Mouse (Mus musculus): Measurements from ENCODE around the gene Pxn.
"Not testable (repeated sequence)": the region's sequence is repeated elsewhere in the genome, so short reads cannot be mapped to it uniquely, and the experiment has no call there.

Gene Pxn

DNA sequence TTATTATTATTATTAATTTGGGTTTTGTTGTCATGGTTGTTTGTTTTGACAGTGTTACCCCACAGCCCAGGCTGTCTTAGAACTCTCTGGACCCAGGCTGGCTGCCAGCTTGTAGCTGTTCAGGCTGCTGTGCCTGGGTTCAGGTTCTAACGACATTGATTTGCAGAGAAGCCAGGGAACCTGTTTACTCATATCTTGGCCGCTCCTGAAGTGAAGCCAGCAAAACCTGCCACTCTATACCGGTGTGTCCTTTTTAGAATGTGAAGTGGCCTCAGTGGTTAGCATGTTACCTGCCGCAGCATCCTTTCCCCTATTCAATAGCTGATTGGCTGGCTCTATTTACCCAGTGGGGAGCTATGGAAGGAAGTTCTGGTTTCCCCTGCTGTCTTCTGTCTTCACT is 19.8 kb upstream of the Pxn start:
- no peak for DNase-seq (ENCODE audit: low spot score)

DNA sequence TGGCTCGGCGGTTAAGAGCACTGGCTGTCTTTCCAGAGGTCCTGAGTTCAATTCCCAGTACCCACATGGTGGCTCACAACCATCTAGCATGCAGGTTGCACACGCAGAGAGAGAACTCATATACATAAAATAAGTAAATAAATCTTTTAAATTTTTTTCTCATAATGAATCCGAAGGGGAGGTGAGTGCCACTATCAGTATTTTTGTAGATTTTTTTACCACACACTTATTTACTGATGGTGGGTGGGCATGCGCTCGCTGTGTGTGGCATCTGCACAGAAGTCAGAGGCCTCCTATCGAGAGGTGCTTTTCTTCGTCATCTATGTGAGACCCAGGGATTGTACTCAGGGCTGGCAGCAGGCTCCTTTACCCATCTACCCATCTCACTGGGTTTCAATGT is 19.1 kb upstream of the Pxn start:
- no peak for DNase-seq (ENCODE audit: low spot score)

DNA sequence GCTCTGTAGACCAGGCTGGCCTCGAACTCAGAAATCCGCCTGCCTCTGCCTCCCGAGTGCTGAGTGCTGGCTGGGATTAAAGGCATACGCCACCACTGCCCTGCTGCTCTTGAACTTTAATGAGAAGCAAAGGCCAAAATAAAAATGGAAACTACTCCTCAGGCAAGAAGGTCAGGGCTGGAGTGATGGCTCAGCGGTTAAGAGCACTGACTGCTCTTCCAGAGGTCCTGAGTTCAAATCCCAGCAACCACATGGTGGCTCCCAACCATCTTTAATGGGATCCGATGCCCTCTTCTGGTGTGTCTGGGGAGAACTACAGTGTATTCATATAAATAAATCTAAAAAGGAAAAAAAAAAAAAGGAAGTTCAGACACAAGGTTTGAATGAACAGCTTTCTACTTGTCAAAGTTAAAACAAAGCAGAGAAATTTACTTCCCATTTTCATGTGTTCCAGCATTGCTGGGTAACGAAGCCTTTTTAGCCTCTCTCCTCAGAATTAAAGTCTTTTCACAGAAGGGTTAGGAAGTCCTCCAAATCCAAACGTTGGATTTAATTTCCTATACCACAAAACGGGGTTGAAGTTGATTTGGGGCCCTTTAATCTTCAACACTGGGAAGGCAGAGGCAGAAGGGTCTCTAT is 18.4 kb upstream of the Pxn start:
- no peak for DNase-seq (ENCODE audit: low spot score)

DNA sequence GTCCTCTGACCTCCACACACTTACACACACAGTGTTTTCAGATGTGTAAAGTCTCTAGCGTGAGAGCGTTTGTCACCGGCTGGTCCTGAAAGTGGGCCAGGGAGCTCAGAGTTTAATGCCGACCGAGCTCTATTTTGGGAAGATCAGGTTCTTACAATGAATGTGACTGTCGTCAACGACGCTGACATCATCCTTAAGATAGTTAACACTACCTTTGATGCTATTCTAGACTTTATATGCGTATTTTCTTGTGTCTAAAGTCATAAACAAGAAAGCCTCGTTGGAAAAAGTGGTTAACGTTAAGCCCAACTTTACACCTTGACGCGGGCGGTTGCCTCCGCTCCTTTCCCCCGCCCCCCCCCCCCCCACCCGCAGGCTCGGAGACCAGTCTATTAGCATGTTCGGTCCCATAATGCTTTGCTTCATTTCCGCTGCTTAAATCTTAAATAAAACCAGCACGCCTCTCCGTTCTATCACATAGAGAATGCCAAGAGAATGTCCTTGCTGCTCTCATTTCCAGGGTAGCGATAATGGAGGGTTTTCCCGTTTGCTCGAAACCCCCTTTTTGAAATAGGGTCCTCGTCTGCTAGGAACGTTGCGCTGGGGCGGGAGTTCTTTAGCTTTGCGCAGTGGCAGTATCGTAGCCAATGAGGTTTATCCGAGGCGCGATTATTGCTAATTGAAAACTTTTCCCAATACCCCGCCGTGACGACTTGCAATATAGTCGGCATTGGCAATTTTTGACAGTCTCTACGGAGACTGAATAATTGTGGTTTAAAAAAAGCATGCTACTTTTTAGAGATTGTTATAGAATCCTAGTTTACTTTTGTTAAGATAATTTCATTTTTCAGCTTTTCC is 17.4 kb upstream of the Pxn start:
- DNase-seq (ENCODE audit: low spot score) = peak; percentile 55

DNA sequence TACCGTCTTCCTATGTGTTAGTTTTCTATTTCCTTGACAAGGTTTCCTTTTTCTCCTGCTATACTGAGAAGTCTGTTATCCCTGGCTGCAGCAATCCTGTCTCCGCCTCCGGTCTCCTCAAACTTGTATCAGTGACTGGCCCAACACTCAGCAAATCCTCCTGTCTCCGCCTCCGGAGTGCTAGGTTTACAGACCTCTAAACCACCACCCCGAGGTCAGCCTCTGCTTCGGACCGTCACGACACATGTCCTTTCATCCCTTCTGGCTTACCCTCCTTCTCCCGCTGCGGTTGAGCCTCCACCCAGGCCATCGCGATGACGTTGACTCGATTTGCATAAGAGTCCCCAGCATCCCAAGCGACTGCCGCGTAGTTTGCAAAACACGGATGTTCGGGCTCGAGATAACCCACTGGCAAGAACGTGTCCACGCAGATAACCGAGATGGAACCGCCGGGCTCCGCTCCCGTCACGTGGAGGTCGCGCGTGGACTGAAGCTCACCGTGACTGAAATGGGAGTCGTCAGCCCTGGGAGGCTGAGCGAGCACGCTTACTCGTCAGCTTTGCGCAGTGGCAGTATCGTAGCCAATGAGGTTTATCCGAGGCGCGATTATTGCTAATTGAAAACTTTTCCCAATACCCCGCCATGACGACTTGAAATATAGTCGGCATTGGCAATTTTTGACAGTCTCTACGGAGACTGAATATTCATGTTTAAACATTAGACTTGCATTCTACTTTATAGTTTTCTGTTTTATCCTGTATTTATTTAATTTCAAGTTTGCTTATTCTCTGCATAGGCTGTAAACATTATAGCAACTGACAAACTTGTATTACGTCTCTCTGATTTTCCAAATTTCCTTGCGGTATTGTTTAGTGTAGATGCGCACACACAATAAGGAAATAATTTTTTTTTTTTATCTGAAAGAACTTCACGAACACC is 16.5 kb upstream of the Pxn start:
- DNase-seq (ENCODE audit: low spot score) = peak; percentile 80

DNA sequence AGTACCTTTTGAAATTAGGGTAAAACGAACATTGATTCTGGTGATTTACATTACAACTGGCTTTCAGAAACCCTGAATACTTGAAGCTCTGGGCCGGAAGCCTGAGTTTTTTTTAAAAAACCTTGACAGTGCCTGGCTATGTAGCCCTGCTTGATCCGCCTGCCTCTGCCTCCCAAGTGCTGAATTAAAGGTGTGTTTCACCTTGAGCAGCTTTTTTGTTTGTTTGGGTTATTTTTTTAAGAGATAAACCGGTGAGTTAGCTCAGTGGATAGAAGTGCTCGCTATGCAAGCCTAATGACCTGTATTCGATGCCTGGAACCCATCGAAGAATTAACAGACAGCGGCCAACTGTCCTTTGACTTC is 15.9 kb upstream of the Pxn start:
- DNase-seq (ENCODE audit: low spot score) = no peak

DNA sequence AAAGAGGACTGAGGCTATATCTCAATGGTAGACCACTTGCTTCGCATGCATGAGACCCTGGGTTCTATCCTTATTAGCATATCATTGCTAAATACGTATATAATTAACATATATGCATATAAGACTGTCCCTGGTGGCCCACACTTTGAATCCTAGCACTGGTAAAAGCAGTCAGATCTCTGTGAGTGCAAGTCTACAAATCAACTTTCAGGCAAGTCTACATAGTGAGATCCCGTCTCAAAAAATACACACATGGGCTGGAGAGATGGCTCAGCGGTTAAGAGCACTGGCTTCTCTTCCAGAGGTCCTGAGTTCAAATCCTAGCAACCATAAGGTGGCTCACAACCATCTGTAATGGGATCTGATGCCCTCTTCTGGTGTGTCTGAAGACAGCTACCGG is 15.4 kb upstream of the Pxn start:
- no peak for DNase-seq (ENCODE audit: low spot score)

DNA sequence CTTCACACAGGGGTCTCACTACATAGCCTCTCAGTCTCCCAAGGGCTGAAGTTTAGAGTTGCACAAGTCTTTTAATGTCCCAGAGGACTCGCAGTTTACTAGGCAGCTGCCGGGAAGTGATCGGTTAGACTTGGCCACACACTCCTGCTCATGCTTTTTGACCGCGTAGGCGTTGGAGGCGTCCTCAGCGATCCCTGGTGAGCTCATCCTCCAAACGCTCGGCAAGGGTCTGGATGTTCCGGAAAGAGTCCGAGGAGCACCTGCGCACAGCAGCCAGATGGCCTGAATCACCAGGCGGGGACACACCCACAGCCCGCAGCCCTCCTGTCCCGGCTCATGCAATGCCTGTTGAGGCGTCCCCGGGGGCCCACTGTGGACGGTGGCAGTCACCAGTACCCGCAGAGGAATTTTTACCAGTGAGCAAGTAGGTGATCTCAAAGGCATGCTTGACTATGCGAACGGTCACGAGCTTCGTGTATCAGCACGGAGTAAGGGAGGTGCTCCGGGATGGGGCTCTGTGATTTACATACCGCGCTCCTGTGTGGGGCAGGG is 14.6 kb upstream of the Pxn start:
- peak; percentile 64 for DNase-seq (ENCODE audit: low spot score)

DNA sequence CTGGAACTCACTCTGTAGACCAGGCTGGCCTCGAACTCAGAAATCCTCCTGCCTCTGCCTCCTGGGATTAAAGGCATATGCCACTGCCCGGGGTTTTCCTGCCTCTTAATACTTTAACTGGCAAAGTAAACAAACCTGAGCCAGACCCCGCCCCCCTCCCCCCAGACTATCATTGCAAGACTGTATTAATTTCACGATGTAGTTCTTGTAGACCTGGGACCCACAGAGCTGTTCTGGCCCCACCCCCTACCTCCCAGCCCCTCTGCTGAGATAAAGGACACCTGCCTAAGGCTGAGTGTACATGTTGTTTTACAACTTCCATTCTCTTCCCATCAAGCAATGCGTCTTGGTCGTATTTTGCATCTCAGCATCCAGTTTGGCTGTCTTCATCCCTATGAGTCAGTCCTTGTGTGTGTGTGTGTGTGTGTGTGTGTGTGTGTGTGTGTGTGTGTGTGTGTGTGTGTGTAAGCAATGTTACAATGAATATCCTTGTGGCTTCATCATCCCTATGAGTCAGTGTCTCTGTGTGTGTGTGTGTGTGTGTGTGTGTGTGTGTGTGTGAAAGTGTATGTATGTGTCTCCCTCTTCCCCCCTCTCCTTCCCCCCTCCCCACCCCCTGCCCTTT is 13.7 kb upstream of the Pxn start:
- DNase-seq (ENCODE audit: low spot score) = no peak

DNA sequence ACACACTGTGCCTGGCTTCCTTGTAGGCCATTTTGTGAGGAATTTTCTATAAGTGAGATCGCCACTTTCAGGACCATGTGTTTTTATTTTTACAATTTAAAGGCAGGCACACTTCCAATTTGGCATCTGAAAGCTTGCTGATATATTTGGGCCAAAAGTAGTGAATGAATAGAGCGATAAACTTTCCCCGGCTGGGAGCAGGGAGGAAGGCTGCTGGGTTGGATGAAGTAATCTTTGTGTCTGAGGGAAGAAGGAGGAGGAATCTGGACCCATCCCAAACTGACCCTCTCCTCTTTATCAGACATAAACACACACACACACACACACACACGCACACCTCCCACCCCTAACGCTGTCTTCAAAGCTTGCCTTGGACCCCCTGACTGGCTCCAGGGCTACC is 13.0 kb upstream of the Pxn start:
- no peak for DNase-seq (ENCODE audit: low spot score)

DNA sequence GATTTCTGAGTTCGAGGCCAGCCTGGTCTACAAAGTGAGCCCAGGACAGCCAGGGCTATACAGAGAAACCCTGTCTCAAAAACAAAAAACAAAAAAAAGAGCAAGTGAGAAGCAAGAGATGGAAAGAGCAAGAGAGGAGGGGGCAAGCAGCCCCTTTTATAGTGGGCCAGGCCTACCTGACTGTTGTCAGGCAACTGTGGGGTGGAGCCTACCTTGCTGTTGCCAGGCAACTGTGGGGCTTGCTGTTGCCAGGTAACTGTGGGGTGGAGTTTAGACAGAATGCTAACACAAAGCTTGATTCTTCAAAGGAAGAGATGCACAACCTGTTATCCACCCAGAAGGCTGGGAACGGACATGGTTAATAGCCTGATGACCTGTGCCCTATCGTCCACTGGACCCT is 10.9 kb upstream of the Pxn start:
- not testable (repeated sequence) for DNase-seq (ENCODE audit: low spot score)

DNA sequence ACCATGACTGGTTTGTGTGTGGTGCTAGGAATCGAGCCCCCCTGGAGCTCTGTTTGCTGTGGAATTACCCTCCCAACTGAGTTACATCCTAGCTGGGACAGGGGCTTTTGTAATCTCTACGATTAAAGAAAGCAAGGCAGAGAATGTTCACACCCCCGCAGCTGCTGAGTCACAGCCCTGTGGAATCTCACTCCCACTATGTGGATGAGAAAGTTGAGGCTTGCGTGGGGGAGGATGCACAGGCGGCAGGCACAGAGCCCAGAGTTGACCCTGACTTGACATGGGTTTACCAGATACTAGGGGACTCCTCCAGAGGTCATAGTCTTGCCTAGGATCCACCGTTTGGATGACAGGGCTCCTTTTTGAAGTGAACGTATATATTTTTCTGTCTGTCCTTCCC is 9.4 kb upstream of the Pxn start:
- DNase-seq (ENCODE audit: low spot score) = no peak

DNA sequence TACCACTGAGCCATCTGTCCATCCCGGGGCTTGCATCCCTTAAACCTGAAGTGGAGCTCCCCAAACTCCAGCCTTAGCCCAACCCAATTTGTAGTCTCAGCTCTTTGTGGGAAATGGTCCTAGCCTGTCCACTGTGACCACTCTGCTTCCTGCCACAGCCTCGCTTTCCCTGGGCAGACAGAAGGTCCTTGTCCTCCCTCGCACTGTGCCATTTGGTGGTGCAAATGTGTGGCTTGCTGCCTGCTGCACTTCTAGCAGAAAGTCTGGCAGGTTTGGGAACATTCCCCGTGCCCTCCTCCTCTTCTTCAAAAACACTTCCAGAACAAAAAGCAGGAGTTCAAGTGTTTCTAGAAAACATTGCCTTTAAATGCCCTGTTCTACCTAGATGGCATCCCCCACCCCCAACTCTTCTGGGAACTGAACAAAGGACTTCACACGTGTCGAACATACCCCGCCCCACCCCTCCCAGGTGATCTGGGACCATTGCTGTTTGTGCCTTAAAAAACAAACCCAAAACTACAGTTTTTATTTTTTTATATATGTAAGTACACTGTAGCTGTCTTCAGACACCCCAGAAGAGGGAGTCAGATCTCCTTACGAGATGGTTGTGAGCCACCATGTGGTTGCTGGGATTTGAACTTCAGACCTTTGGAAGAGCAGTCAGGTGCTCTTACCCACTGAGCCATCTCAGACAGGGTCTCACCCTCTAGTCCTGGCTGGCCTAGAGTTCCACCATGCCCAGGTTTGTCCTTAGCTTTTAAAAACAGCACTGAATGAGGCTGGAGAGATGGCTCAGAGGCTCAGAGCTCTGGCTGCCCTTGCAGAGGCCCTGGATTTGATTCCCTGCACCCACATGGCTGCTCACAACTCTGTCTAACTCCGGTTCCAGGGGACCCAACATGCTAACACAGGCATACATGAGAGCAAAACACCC is 7.9 kb upstream of the Pxn start:
- DNase-seq (ENCODE audit: low spot score) = no peak

DNA sequence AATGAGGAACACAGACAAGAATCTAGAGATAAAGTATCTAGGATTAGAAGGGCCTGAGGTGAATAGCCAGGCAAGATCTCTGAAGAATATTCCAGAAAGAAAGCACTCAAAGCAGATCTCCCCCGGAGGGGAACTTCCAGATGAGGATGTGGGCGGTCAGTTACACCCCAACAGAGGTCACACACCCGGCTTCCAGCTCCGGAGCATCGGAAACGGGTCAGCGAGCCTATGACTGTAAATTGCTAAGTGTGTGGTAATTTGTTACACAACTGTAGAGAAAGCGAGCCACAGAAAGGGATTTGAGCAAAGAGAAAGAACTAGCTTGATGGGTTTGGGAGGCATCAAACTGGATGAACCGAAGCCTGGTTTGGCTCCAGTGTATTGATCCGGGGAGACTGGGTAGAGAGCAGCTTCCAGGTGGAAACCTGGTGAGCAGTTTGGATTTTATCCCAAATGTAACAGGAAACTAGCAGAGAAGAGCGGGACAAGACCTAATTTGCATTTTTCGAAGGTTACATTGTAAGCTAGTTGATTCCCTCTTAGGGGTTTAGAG is 6.0 kb upstream of the Pxn start:
- DNase-seq (ENCODE audit: low spot score) = no peak

DNA sequence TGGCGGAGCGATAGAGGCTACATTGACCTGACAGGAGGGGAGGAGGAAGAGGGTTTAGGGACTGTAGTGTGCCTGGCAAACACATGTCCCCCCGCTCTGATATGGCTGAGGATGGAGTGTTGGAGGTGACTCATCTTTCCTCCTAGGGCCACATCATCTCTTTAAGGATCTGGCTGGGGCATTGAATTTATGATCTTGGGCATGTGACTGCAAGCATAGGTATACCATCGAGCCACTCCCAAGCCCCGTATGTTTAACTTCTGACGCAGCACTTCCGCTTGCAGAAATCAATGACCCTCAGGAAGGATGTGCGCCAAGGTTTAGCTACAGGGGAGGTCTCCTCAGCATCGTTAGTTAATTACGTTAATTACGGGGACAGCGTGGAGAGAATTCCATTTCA is 3.4 kb upstream of the Pxn start:
- no peak for DNase-seq (ENCODE audit: low spot score)

DNA sequence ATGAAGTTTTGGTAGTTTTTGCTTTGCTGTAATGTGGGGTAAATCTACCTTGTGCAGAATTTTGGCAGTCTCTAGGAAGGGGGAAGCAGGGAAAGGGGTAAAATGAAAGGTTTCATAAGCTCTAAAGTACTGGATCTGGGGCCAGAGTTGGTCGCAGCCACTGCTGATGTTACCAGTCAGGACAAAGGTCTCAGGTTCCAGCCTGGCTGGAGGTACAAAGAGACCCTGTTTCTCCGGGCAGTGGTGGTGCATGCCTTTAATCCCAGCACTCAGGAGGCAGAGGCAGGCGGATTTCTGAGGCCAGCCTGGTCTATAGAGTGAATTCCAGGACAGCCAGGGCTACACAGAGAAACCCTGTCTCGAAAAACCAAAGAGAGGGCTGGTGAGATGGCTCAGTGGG is 859 bp upstream of the Pxn start:
- not testable (repeated sequence) for DNase-seq (ENCODE audit: low spot score)

DNA sequence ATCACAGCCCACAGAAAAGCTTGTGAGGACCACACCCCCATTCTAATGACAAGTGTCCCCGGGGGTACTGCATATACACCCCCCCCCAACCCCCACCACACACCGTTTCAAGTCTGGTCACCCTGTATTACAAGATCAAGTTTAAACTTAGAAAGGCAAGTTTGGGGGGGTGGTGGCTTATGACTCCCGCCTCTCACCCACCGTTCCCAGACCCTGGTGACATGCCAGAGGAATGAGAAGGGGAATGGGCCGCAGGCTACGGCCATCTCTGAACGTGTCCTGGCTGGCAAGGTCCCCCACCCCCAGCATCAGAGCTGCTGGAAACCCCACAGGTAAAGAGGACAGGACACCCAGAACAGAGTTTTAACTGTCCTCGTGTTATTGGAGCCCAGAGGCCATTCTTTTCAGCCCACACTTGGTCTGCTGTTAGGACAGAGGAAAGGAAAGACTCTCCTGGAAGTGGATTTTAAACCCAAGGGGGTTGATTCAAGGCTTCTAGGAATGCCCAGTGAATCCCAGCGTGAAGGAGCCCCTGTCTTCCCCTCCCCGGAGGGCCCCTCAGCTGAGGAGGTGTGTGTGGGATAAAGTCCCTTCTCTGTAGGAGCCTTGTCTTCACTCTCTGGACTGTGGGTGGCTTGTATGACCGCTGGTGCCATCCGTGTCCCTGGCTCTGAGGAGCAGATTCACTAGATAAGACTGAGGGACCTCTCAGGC is 948 bp downstream of the Pxn start:
- DNase-seq (ENCODE audit: low spot score) = no peak

DNA sequence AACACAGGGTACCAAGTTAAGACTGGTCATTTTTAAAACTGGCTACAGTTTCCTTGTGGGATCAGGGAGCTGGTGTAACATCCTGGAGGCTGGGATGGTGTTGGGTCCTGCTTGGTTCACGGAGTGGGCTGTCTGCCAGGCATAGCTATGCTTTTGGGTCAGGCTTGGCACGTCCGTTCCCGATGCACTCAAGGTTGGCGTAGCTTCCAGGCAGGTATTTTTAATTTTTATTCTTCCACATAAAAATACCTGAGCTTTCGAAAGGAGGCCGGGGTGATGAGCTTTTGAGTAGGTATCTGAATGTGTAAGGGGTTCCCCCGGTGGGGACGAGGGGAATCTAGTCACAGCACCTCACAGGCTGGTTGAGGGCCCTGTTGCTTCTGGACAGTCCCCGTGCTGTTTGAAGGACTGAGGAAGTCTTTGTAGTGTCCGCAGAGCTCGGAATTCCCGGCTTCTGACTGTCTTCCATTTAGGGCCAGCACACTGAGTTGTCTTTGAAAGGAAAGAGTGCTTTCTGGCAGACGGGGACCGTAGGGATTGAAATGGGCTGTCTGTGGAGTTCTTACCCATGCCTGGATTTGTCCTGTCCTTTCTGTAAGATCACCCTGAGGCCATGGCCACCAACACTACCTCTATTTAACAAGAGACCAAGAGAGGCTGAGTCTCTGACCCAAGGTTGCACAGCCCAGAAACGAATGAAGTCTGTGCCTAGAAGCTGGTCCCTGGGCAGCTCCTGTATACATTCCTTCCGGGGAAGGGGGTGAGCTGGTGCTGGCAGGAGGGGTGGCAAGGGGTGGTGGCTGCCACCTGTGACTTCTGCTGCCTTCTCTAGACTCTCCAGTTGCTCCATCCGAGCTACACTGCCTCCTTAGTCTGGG is 1.7 kb downstream of the Pxn start:
- DNase-seq (ENCODE audit: low spot score) = no peak

DNA sequence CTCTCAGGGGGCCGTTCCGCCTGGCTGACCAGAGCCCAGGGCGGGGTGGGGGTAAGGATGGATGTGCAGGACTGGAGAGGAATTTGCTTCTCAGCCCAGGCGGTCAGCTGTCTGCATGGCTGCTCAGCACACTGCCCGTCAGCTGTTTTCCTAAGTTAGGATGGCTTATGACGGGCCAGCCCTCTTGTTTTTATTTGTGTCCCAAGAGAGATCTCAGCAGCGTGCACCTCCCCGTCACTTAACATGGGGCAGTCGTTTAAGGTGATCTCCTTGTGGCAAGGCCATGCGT is 2.3 kb downstream of the Pxn start:
- no peak for DNase-seq (ENCODE audit: low spot score)
